Mouse (Mus musculus) retina, embryonic 14.5 days (tissue): ENCODE results near the gene Hist1h3c.
"Not testable (repeated sequence)": the region's sequence is repeated elsewhere in the genome, so short reads cannot be mapped to it uniquely, and the experiment has no call there.

Source experiments
- DNase-seq: peaks from one replicate; pipeline ENCODE4 v3.0.0-alpha.2; 2015; ENCODE audit warnings: low spot score

Gene Hist1h3c

GRCm38 (mm10) chr13:23705751-23706356 is 39.5 kb downstream of the Hist1h3c start:
- DNase-seq: no peak

GRCm38 (mm10) chr13:23702801-23703200 is 42.6 kb downstream of the Hist1h3c start:
- DNase-seq: not testable (repeated sequence)

- no peak for DNase-seq
Observed at GRCm38 (mm10) chr13:23702220-23702619, 43.2 kb downstream of the Hist1h3c start.

GRCm38 (mm10) chr13:23700786-23701520 is 44.4 kb downstream of the Hist1h3c start:
- DNase-seq: peak; percentile 91

- no peak for DNase-seq
Observed at GRCm38 (mm10) chr13:23699767-23700166, 45.6 kb downstream of the Hist1h3c start.

- DNase-seq: peak; percentile 34
Observed at GRCm38 (mm10) chr13:23698996-23699395, 46.4 kb downstream of the Hist1h3c start.

- DNase-seq: peak; percentile 100
Observed at GRCm38 (mm10) chr13:23698300-23698693, 47.1 kb downstream of the Hist1h3c start, which contains the start of gene Hist1h4c. Gene Hist1h4c, minus strand, starts transcription at chr13:23698454.

GRCm38 (mm10) chr13:23697491-23698299 is 47.7 kb downstream of the Hist1h3c start:
- peak; percentile 80 for DNase-seq

- no peak for DNase-seq
Observed at GRCm38 (mm10) chr13:23696061-23696474, 49.3 kb downstream of the Hist1h3c start.

GRCm38 (mm10) chr13:23695514-23695913 is 49.9 kb downstream of the Hist1h3c start, which contains the start of gene Hist1h1t:
Gene Hist1h1t, plus strand, starts transcription at chr13:23695814.
- DNase-seq: no peak
